Mouse (Mus musculus): ENCODE measurements around the gene Mif.

DNA sequence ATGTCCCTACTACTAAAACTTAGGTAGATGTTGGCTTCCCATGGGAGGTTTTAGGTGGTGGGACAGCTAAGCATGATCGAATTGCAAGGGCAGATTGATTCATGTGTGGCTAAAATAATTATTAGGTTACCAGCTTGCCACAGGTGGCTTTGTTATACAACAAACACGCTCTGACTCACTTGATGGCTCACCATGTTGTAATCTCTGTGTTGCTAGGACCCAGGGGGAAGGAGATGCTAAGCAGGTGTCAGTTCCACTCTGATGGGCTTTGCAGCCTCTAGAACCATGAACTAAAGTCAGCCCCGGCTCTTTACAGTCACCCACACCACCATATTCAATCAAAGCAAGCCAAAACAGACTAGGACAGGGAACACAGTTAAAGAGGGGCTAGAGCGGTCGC is 40.2 kb downstream of the Mif start:
- TF ChIP-seq POLR2A (IDR thresholded peaks at IDR 0.05; ENCODE audit: control insufficient read depth, low read depth, low read length), result no peak
- TF ChIP-seq CTCF (IDR thresholded peaks at IDR 0.05; ENCODE audit: control insufficient read depth, insufficient read depth, insufficient replicate concordance, low read depth, low read length), result no peak
